Mouse (Mus musculus) hindbrain, embryonic 11.5 days (tissue): Measurements from ENCODE around the gene Nxpe3. TPM values are rescaled to one million over a fixed set of nuclear protein-coding genes. Genes with fewer than 3 reads are reported as not detected.
"Not testable (repeated sequence)": the region's sequence is repeated elsewhere in the genome, so short reads cannot be mapped to it uniquely, and the experiment has no call there.

Experiments
- ATAC-seq: fragments of 200-750 bp; cut with Nextera tagmentation; 2 replicates; pipeline ENCODE4 v1.8.0; 2017; ENCODE audit warnings: mild to moderate bottlenecking, moderate TSS enrichment, moderate library complexity; ENCODE audit not compliant: low FRiP score
- DNase-seq: peaks from one replicate; pipeline ENCODE4 v3.0.0-alpha.2; 2015; ENCODE audit warnings: low spot score
- H3K27ac ChIP-seq: fragments of 300-500 bp; sonication (generic); 2 replicates; pipeline ENCODE4 v1.5.1; 2014; ENCODE audit warnings: mild to moderate bottlenecking, low read depth, low read length
- H3K27me3 ChIP-seq: fragments of 300-500 bp; sonication (generic); 2 replicates; pipeline ENCODE4 v1.6.1; 2014; ENCODE audit warnings: mild to moderate bottlenecking, low read length, moderate library complexity, mixed read lengths; ENCODE audit not compliant: control insufficient read depth, insufficient read depth
- H3K36me3 ChIP-seq: fragments of 300-500 bp; sonication (generic); 2 replicates; pipeline ENCODE4 v1.6.1; 2014; ENCODE audit warnings: mild to moderate bottlenecking, low read length, moderate library complexity, mixed read lengths; ENCODE audit not compliant: control insufficient read depth, insufficient read depth
- H3K4me1 ChIP-seq: fragments of 300-500 bp; sonication (generic); replicated peaks from 2 replicates; pipeline ENCODE4 v1.6.1; 2014; ENCODE audit warnings: low read length, mixed read lengths; ENCODE audit not compliant: control insufficient read depth, insufficient read depth
- H3K4me2 ChIP-seq: fragments of 300-500 bp; sonication (generic); replicated peaks from 2 replicates; pipeline ENCODE4 v1.6.1; 2014; ENCODE audit warnings: mild to moderate bottlenecking, low read depth, low read length
- H3K4me3 ChIP-seq: fragments of 300-500 bp; sonication (generic); 2 replicates; pipeline ENCODE4 v1.5.1; 2014; ENCODE audit warnings: low read depth, low read length
- H3K9ac ChIP-seq: fragments of 300-500 bp; sonication (generic); 2 replicates; pipeline ENCODE4 v1.6.1; 2014; ENCODE audit warnings: low read depth, low read length
- H3K9me3 ChIP-seq: fragments of 300-500 bp; sonication (generic); 2 replicates; pipeline ENCODE4 v1.6.1; 2016; ENCODE audit warnings: low read length; ENCODE audit not compliant: control insufficient read depth
- WGBS: fragments of 180-500 bp; shearing (Covaris S2); extraction: QIAGEN DNeasy Blood & Tissue Kit; methylation state at CpG from one replicate; pipeline ENCODE4 v1.1.7; 2014; 5-methylcytosine and 5-hydroxymethylcytosine counted together
- polyA plus RNA-seq: library from polyadenylated mRNA; unstranded; fragments of >200 nt; fragmentation: Nextera tagmentation; extraction: Ambion mirVana; gene quantifications from 2 replicates; pipeline ENCODE4 v1.2.1, GENCODE M21; 2014

Nxpe3 gene
- polyA plus RNA-seq, 1 experiment from 2014 or later: 1.0 TPM

- DNase-seq (no peak), ATAC-seq (no peak)
- Histone ChIP-seq H3K4me1 (no peaks in the 10 kb centered on the region), H3K4me2 (no peak overlapping the region), H3K9me3 (no peaks in the 10 kb centered on the region), H3K27ac (no peak overlapping the region), H3K27me3 (no peaks in the 10 kb centered on the region), H3K9ac (no peak overlapping the region), H3K4me3 (no peak overlapping the region), H3K36me3 (no peaks in the 10 kb centered on the region)
- 84% methylated on average over 6 of the region's 6 CpGs for WGBS
Measured at GRCm38 (mm10) chr16:55876025-55876424, 19.1 kb downstream of the Nxpe3 start.

GRCm38 (mm10) chr16:55863832-55864231 lies 31.3 kb downstream of the Nxpe3 start:
- no peak for DNase-seq
- 65% methylated on average over 4 of the region's 4 CpGs for WGBS
- no peak overlapping the region for H3K27ac ChIP-seq
- no peak overlapping the region for H3K9ac ChIP-seq
- H3K9me3 ChIP-seq: no peaks in the 10 kb centered on the region
- H3K4me3 ChIP-seq: no peak overlapping the region
- no peaks in the 10 kb centered on the region for H3K36me3 ChIP-seq
- no peak for ATAC-seq
- no peaks in the 10 kb centered on the region for H3K4me1 ChIP-seq
- no peaks in the 10 kb centered on the region for H3K27me3 ChIP-seq
- H3K4me2 ChIP-seq: no peak overlapping the region

- DNase-seq (peak; percentile 78), ATAC-seq (peak; percentile 51)
- H3K36me3 ChIP-seq: no peaks in the 10 kb centered on the region
- H3K9ac ChIP-seq: no peak overlapping the region
- H3K27me3 ChIP-seq: no peaks in the 10 kb centered on the region
- H3K27ac ChIP-seq: no peak overlapping the region
- WGBS: 27% methylated on average over 7 of the region's 7 CpGs
- H3K4me2 ChIP-seq: no peak overlapping the region
- H3K4me1 ChIP-seq: no peaks in the 10 kb centered on the region
- H3K4me3 ChIP-seq: no peak overlapping the region
- H3K9me3 ChIP-seq: no peaks in the 10 kb centered on the region
Measured at GRCm38 (mm10) chr16:55863149-55863815, 31.8 kb downstream of the Nxpe3 start.

GRCm38 (mm10) chr16:55861104-55861503 lies 34.0 kb downstream of the Nxpe3 start:
- Histone ChIP-seq H3K4me3 (no peak overlapping the region), H3K27ac (no peak overlapping the region), H3K4me2 (no peak overlapping the region), H3K27me3 (no peaks in the 10 kb centered on the region), H3K9ac (no peak overlapping the region), H3K9me3 (no peaks in the 10 kb centered on the region), H3K4me1 (no peaks in the 10 kb centered on the region), H3K36me3 (no peaks in the 10 kb centered on the region)
- no peak for DNase-seq
- ATAC-seq: no peak
- WGBS: 92% methylated on average over 3 of the region's 3 CpGs

GRCm38 (mm10) chr16:55859421-55859820 lies 35.7 kb downstream of the Nxpe3 start:
- not testable (repeated sequence) for H3K27me3 ChIP-seq, DNase-seq, H3K4me3 ChIP-seq, H3K4me2 ChIP-seq, H3K4me1 ChIP-seq, H3K36me3 ChIP-seq, H3K9me3 ChIP-seq, H3K27ac ChIP-seq, H3K9ac ChIP-seq, ATAC-seq
- WGBS: 93% methylated on average over 4 of the region's 4 CpGs

- H3K27ac ChIP-seq: no peak overlapping the region
- peak; percentile 64 for DNase-seq
- H3K27me3 ChIP-seq: no peaks in the 10 kb centered on the region
- H3K4me3 ChIP-seq: no peak overlapping the region
- H3K9me3 ChIP-seq: no peaks in the 10 kb centered on the region
- no peaks in the 10 kb centered on the region for H3K4me1 ChIP-seq
- 62% methylated on average over 6 of the region's 6 CpGs for WGBS
- H3K9ac ChIP-seq: no peak overlapping the region
- no peaks in the 10 kb centered on the region for H3K36me3 ChIP-seq
- peak; percentile 57; the same call in 1 of the 2 replicates for ATAC-seq
- no peak overlapping the region for H3K4me2 ChIP-seq
Measured at GRCm38 (mm10) chr16:55858465-55858864, 36.6 kb downstream of the Nxpe3 start.

GRCm38 (mm10) chr16:55852943-55853727 lies 42.0 kb downstream of the Nxpe3 start:
- no peaks in the 10 kb centered on the region for H3K9me3 ChIP-seq
- WGBS: 54% methylated on average over 19 of the region's 19 CpGs
- H3K27me3 ChIP-seq: no peaks in the 10 kb centered on the region
- H3K4me2 ChIP-seq: no peak overlapping the region
- H3K36me3 ChIP-seq: no peaks in the 10 kb centered on the region
- peak; percentile 76 for ATAC-seq
- H3K4me3 ChIP-seq: no peak overlapping the region
- DNase-seq: peak; percentile 89
- H3K4me1 ChIP-seq: no peaks in the 10 kb centered on the region
- H3K9ac ChIP-seq: no peak overlapping the region
- no peak overlapping the region for H3K27ac ChIP-seq

- Histone ChIP-seq H3K27ac (no peak overlapping the region), H3K4me1 (no peaks in the 10 kb centered on the region), H3K4me3 (no peak overlapping the region), H3K36me3 (no peaks in the 10 kb centered on the region), H3K4me2 (no peak overlapping the region), H3K27me3 (no peaks in the 10 kb centered on the region), H3K9ac (no peak overlapping the region), H3K9me3 (no peaks in the 10 kb centered on the region)
- DNase-seq (peak; percentile 3), ATAC-seq (peak; percentile 68; the same call in 1 of the 2 replicates)
- WGBS: 46% methylated on average over 4 of the region's 4 CpGs
Measured at GRCm38 (mm10) chr16:55852515-55852914, 42.6 kb downstream of the Nxpe3 start.

GRCm38 (mm10) chr16:55850485-55850884 lies 44.6 kb downstream of the Nxpe3 start:
- DNase-seq (no peak), ATAC-seq (no peak)
- no peaks in the 10 kb centered on the region for H3K9me3 ChIP-seq
- H3K36me3 ChIP-seq: no peaks in the 10 kb centered on the region
- no peak overlapping the region for H3K27ac ChIP-seq
- H3K9ac ChIP-seq: no peak overlapping the region
- H3K4me2 ChIP-seq: no peak overlapping the region
- no peaks in the 10 kb centered on the region for H3K27me3 ChIP-seq
- 92% methylated on average over 3 of the region's 3 CpGs for WGBS
- no peaks in the 10 kb centered on the region for H3K4me1 ChIP-seq
- no peak overlapping the region for H3K4me3 ChIP-seq
